Mouse (Mus musculus) E14TG2a.4 (cell line): ENCODE data around the gene Dusp14.
A peak's percentile ranks its signal among the peaks of the same experiment; 100 is the strongest.

Source experiments
- H3K27me3 ChIP-seq: 2 replicates; pipeline ENCODE4 v1.6.1; 2014; ENCODE audit warnings: low read length, control low read depth; ENCODE audit not compliant: insufficient read depth
- H3K36me3 ChIP-seq: 2 replicates; pipeline ENCODE4 v1.6.1; 2014; ENCODE audit warnings: low read length, control low read depth; ENCODE audit not compliant: insufficient read depth
- H3K4me1 ChIP-seq: replicated peaks from 2 replicates; pipeline ENCODE4 v1.6.1; 2014; ENCODE audit warnings: low read depth, low read length, control low read depth
- H3K4me3 ChIP-seq: replicated peaks from 2 replicates; pipeline ENCODE4 v1.5.1; 2014; ENCODE audit warnings: mild to moderate bottlenecking, low read length
- H3K9me3 ChIP-seq: 2 replicates; pipeline ENCODE4 v1.6.1; 2014; ENCODE audit warnings: low read length, control low read depth
- CTCF ChIP-seq: conservative IDR thresholded peaks from 2 replicates; pipeline ENCODE4 v1.5.1; 2014; ENCODE audit warnings: low read length
- NANOG ChIP-seq: IDR thresholded peaks from 2 replicates; pipeline ENCODE4 v1.6.1; 2014; ENCODE audit warnings: borderline replicate concordance, low read length, mixed read lengths
- POU5F1 ChIP-seq: IDR thresholded peaks from 2 replicates; pipeline ENCODE4 v1.6.1; 2014; ENCODE audit warnings: low read length, borderline replicate concordance

The Dusp14 gene

DNA sequence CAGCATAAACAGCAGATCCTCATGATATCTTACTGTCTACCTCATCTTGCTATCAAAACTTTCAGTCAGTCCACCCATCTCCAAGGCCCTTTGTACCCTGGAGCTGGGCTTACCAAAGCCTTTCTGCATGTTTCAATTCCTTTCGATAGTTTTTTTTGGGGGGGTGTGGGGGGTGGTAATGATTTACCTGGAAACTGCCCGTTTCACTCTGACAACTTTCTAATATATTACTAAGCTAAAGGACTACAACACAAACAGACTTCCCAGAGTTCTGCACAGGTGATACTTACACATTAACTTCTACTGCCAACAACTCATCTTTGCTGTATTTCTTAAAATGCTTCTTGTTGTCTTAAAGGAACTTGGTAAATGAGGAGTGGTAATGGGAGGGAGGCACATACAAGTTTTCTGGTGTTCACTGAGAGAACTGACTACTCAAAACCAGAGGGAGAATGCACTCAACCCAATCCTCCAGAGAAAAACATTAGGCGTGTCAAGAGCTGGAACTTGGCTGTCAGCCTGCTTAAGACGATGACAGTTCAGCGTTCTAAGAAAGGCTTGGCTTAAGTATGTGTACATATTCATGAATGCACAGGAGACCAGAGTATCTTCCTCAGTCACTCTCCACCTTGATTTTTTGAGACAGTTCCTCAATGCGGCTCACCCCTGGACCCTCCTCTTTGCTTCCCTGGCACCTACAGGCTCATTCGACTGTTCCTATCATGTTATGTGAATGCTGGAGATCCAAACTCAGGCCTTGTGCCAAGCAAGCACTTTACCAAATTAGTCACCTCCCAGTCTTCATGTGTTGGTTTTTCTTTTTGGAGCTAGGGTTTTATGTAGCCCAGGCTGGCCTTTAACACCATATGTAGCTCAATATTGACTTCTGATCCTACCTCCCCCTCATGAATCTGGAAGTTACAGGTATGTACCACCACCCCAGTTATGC is 5.0 kb upstream of the Dusp14 start:
- Histone ChIP-seq H3K4me1 (peaks cover 35% of the 10 kb centered on the region), H3K9me3 (no peaks in the 10 kb centered on the region), H3K4me3 (no peak overlapping the region), H3K36me3 (peaks cover 11% of the 10 kb centered on the region), H3K27me3 (peaks cover 9% of the 10 kb centered on the region)
- TF ChIP-seq CTCF (no peak), POU5F1 (no peak), NANOG (no peak)

DNA sequence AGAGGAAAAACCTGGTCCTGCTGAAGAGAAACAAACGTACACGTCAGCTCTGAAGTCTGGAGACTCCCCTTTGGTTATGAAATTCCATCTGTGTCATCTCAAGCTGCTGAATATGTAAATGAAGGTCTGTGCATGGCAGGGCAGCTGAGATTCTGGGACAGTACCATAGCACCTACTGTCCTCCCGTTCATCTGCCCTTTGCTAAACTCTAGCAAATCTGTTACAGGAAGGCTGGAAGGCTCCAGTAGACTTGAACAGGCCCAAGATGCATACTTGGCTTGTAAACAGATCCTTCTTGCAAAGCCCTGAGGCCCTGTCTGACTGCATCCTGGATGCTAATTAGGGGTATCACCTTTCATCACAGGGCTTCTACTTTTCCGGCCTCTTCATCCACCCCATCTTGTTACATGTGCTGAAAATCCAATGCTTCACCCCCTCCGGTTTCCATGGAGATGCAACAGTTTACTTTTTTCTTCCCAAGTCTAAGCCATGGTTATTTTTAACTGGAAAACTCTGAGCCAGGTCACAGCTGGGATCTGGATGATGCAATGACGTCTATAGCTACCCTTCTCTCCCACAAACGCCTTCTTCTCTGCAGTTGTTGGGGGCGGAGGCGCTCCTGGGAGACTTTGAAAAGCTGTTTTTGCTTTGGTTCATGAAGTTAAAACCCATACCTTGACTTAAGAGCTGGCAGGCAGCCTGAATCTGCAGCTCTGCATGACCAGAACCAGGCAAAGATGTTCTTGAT is 4.0 kb upstream of the Dusp14 start:
- H3K4me1 ChIP-seq: peaks cover 36% of the 10 kb centered on the region
- peaks cover 18% of the 10 kb centered on the region for H3K27me3 ChIP-seq
- peaks cover under 1% of the 10 kb centered on the region for H3K36me3 ChIP-seq
- TF ChIP-seq NANOG: no peak
- TF ChIP-seq CTCF: no peak
- TF ChIP-seq POU5F1: no peak
- H3K4me3 ChIP-seq: no peak overlapping the region
- H3K9me3 ChIP-seq: no peaks in the 10 kb centered on the region

DNA sequence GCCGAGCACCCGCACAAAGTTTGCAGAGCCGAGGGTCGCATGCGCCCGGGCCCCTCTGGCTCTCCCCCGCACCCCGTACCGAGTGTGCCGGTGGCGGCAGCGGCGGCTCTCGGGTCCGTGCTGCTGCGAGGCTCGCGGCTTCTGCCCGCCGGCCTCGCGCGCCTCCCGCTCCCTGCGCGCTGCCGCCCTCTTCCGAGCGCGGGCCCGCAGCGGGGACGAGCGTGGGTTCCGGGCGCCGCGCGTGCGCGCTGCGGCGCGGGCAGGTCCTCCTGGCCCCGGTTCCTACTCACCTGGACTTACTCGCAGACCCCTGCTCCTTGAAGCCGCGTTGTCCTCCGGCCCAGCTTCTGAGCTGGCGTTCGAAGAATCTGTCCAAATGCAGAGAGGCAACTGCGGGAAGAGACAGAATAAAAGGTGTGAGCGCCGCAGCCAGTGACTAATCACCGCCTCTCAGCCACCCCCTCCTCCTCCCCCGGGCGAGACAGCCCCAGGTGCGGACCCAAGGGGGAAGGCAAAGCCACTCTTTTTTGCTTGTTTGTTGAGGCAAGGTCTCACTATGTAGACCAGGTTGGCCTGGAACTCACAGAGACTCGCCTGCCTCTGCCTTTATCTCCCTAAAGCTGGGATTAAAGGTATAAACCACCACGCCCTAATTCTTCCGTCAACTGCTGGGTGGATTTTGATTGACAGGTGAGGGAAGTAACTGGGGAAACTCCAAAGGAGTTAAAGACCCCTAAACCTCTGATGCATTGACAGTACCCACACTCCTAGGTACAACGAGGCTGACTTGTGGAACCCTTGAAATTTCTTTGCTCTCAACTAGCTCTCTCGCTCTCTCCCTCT is 649 bp downstream of the Dusp14 start:
- H3K9me3 ChIP-seq: no peaks in the 10 kb centered on the region
- TF ChIP-seq CTCF (no peak), POU5F1 (no peak), NANOG (no peak)
- peaks cover 55% of the 10 kb centered on the region for H3K4me1 ChIP-seq
- H3K36me3 ChIP-seq: no peaks in the 10 kb centered on the region
- peaks cover 43% of the 10 kb centered on the region for H3K27me3 ChIP-seq
- peak overlapping the region; percentile 85 for H3K4me3 ChIP-seq

DNA sequence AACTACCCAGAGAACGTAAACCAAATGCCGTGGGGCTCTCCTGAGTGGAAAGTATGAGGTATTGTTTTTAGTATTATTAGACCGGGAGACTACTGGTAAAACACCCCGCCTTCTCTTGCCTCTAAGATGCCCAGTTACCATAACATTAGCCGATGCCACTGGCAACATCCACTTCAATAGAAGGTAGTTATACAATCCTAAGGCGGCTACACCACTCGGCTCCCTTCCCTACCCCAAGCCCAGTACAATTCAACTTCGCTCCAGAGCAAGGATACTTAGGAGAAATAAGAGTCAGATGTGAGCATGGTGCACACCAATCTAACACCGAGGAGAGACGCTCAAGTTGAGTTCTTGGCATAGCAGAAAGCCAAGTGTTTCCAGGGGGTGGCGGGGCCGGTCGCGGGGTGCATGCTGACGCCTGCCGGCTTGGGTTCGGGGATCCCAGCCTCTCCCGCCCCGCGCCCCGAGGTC is 1.3 kb downstream of the Dusp14 start:
- Histone ChIP-seq H3K9me3 (no peaks in the 10 kb centered on the region), H3K4me3 (peak overlapping the region; percentile 85), H3K36me3 (no peaks in the 10 kb centered on the region)

DNA sequence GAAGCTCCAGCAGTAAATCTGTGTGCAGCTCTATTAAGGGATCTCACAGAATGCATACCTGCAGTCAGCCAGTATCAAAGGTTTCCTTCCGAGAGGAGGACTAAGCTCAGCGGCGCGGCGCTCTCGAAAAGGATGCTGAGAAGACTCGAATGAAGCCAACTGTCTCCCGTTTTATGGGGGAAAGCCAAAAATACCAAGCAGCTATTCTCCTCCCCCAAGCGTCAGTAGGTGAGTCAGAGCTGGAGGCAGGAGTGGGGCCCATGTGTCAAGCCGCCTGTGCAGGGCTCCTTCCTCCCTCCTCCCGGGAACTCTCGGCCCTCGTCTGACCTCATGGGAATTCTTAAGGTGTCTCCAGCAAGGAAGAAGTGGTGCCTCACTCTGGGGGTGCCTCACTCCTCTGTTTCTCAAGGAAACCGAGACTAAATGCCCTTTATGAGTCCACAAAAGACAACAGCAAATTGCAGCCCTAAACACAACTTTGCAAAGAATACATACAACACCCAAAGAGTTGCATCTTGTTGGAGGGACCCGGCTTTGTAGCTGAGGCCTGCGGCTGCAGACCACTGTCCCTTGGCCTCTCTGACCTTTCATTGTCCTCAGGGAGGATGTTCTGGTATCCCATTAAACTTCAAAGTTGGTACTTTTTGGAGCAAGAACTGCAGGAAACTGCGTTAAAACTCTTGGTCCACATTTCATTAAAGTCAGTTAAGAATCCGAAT is 2.0 kb downstream of the Dusp14 start:
- H3K27me3 ChIP-seq: peaks cover 43% of the 10 kb centered on the region
- peak overlapping the region; percentile 85; the same call in 1 of the 2 replicates for H3K4me3 ChIP-seq
- no peaks in the 10 kb centered on the region for H3K9me3 ChIP-seq
- no peaks in the 10 kb centered on the region for H3K36me3 ChIP-seq
- TF ChIP-seq CTCF (no peak), POU5F1 (no peak), NANOG (no peak)
- H3K4me1 ChIP-seq: peaks cover 43% of the 10 kb centered on the region

More for the DNA sequence above, 1.3 kb downstream of the Dusp14 start:
- Histone ChIP-seq H3K27me3 (peaks cover 43% of the 10 kb centered on the region), H3K4me1 (peaks cover 48% of the 10 kb centered on the region)
- no peak for TF ChIP-seq NANOG
- no peak for TF ChIP-seq POU5F1
- no peak for TF ChIP-seq CTCF

DNA sequence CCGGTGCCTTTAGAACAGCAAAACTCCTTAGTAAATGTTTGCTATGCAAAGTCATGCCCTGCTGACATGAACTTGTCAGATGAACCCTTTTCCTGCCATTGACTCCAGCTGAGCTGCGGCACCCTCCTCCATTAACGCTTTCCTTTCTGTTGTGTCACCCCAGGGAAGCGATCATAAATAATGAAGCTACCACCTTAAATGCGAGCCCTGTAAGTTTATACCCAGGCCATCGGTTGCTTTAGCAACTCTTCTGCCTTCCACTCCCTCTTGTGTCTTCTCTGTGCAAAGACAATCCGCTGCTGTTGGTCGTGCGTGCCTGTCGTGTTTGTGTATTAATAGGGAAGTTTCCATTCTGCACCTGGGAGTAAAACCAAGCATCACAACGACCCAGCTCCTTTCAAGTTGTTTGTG is 3.0 kb downstream of the Dusp14 start:
- Histone ChIP-seq H3K9me3 (no peaks in the 10 kb centered on the region), H3K36me3 (no peaks in the 10 kb centered on the region), H3K27me3 (peaks cover 43% of the 10 kb centered on the region), H3K4me3 (no peak overlapping the region), H3K4me1 (peaks cover 49% of the 10 kb centered on the region)
- no peak for TF ChIP-seq NANOG
- no peak for TF ChIP-seq POU5F1
- no peak for TF ChIP-seq CTCF

DNA sequence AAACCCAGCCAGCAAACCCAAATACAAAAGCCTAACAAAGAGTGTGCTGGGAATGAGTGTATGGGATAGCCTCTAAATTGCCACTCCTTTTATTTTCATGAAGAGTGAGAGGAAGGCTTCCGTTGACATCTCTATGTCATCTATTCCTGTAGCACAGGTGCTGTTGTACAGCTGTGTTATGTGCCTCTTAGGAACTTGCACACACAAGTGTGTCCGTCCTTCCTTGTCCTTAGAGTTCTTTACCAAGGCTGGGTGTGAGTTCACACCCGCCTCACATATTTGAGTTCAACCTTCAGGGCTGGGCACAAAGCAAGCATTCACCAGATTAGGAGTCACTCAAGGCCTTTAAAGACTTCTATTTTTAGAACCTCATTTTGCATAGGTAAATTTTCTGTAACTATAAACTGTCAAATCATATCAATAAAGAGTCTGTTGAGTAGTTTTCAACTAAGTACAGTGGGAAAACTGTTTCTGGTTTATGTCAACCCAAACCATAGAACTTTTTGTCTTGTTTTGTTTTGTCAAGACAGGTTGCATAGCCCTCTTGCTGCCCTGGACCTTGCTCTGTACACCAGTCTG is 5.3 kb downstream of the Dusp14 start:
- no peak for TF ChIP-seq CTCF
- Histone ChIP-seq H3K9me3 (no peaks in the 10 kb centered on the region), H3K4me3 (no peak overlapping the region)

More for the DNA sequence above, 5.3 kb downstream of the Dusp14 start:
- Histone ChIP-seq H3K27me3 (peaks cover 30% of the 10 kb centered on the region), H3K4me1 (peaks cover 37% of the 10 kb centered on the region), H3K36me3 (no peaks in the 10 kb centered on the region)
